Mouse (Mus musculus) kidney, adult 2 months (tissue): Measurements from ENCODE around the gene Izumo1r. TPM values are rescaled to one million over a fixed set of nuclear protein-coding genes. Genes with fewer than 3 reads are reported as not detected.
A peak's percentile ranks its signal among the peaks of the same experiment; 100 is the strongest.

Experiments
- DNase-seq: peaks from one replicate; pipeline ENCODE4 v3.0.0; 2021
- H3K27ac ChIP-seq: fragments of 200-500 bp; 2 replicates; pipeline ENCODE4 v1.5.1; 2012; ENCODE audit warnings: low read depth, low read length, control low read depth, inconsistent platforms; ENCODE audit not compliant: insufficient read depth
- H3K27me3 ChIP-seq: fragments of 200-500 bp; replicated peaks from 2 replicates; pipeline ENCODE4 v1.6.1; 2012; ENCODE audit warnings: mild to moderate bottlenecking, moderate library complexity, low read length, inconsistent platforms; ENCODE audit not compliant: control insufficient read depth, insufficient read depth
- H3K36me3 ChIP-seq: fragments of 200-500 bp; 2 replicates; pipeline ENCODE4 v1.6.1; 2012; ENCODE audit warnings: mild to moderate bottlenecking, moderate library complexity, low read length, inconsistent platforms; ENCODE audit not compliant: control insufficient read depth, insufficient read depth
- H3K4me1 ChIP-seq: fragments of 200-500 bp; 2 replicates; pipeline ENCODE4 v1.6.1; 2011; ENCODE audit warnings: low read length; ENCODE audit not compliant: control insufficient read depth, insufficient read depth
- H3K4me3 ChIP-seq: fragments of 200-500 bp; 2 replicates; pipeline ENCODE4 v1.5.1; 2011; ENCODE audit warnings: mild to moderate bottlenecking, low read depth, low read length, control low read depth; ENCODE audit not compliant: insufficient read depth
- CTCF ChIP-seq: fragments of 200-500 bp; conservative IDR thresholded peaks from 2 replicates; pipeline ENCODE4 v1.5.1; 2011; ENCODE audit warnings: low read depth, mild to moderate bottlenecking, control low read depth, low read length, moderate library complexity, mixed read lengths; ENCODE audit not compliant: insufficient read depth, insufficient read length
- POLR2A ChIP-seq: fragments of 200-500 bp; IDR thresholded peaks from one replicate; pipeline ENCODE4 v1.6.1; 2011; ENCODE audit warnings: low read depth, low read length, control low read depth
- WGBS: fragments of 180-500 bp; shearing (Covaris S2); methylation state at CpG from one replicate; pipeline ENCODE4 v1.1.7; 2018; 5-methylcytosine and 5-hydroxymethylcytosine counted together
- polyA plus RNA-seq: library from polyadenylated mRNA; depleted of rRNA; stranded (reverse); fragments of >200 nt; gene quantifications from 2 replicates; pipeline ENCODE4 v1.2.3, GENCODE M21; 2012

The Izumo1r gene
- polyA plus RNA-seq, 1 experiment, result 2.8 TPM

- H3K27me3 ChIP-seq, result no peaks in the 10 kb centered on the region
- 61% methylated on average over 7 of the region's 7 CpGs for WGBS
- no peak overlapping the region for H3K4me3 ChIP-seq
- no peak overlapping the region for H3K27ac ChIP-seq
- TF ChIP-seq CTCF, result no peak
- no peak for TF ChIP-seq POLR2A
- DNase-seq, result peak; percentile 32
- no peaks in the 10 kb centered on the region for H3K36me3 ChIP-seq
- no peaks in the 10 kb centered on the region for H3K4me1 ChIP-seq
Measured at GRCm38 (mm10) chr9:14858170-14858706, 45.5 kb downstream of the Izumo1r start.

GRCm38 (mm10) chr9:14856922-14857654 lies 46.7 kb downstream of the Izumo1r start:
- WGBS, result 50% methylated on average over 4 of the region's 4 CpGs
- TF ChIP-seq CTCF (no peak), POLR2A (no peak)
- DNase-seq, result no peak
- Histone ChIP-seq H3K36me3 (no peaks in the 10 kb centered on the region), H3K27me3 (no peaks in the 10 kb centered on the region), H3K4me1 (no peaks in the 10 kb centered on the region), H3K4me3 (no peak overlapping the region), H3K27ac (no peak overlapping the region)

- 62% methylated on average over 4 of the region's 4 CpGs for WGBS
- TF ChIP-seq POLR2A (no peak), CTCF (no peak)
- no peaks in the 10 kb centered on the region for H3K4me1 ChIP-seq
- H3K27ac ChIP-seq, result no peak overlapping the region
- H3K27me3 ChIP-seq, result no peaks in the 10 kb centered on the region
- H3K4me3 ChIP-seq, result no peak overlapping the region
- no peaks in the 10 kb centered on the region for H3K36me3 ChIP-seq
- no peak for DNase-seq
Measured at GRCm38 (mm10) chr9:14854585-14854984, 49.2 kb downstream of the Izumo1r start.

- no peak for DNase-seq
- Histone ChIP-seq H3K27me3 (no peaks in the 10 kb centered on the region; the same call in 1 of the 2 replicates), H3K4me1 (no peaks in the 10 kb centered on the region), H3K4me3 (no peak overlapping the region), H3K36me3 (no peaks in the 10 kb centered on the region), H3K27ac (no peak overlapping the region)
- WGBS, result 68% methylated on average over 1 of the region's 1 CpGs
- no peak for TF ChIP-seq POLR2A
- no peak for TF ChIP-seq CTCF
Measured at GRCm38 (mm10) chr9:14848267-14848935, 55.3 kb downstream of the Izumo1r start.

GRCm38 (mm10) chr9:14846428-14846827 lies 57.3 kb downstream of the Izumo1r start:
- Histone ChIP-seq H3K27me3 (no peaks in the 10 kb centered on the region; the same call in 1 of the 2 replicates), H3K4me1 (no peaks in the 10 kb centered on the region), H3K27ac (no peak overlapping the region), H3K36me3 (no peaks in the 10 kb centered on the region), H3K4me3 (no peak overlapping the region)
- DNase-seq, result no peak
- 58% methylated on average over 5 of the region's 5 CpGs for WGBS
- TF ChIP-seq POLR2A (no peak), CTCF (peak; percentile 53)

GRCm38 (mm10) chr9:14843901-14844300 lies 59.8 kb downstream of the Izumo1r start:
- Histone ChIP-seq H3K4me3 (no peak overlapping the region), H3K36me3 (no peaks in the 10 kb centered on the region), H3K4me1 (no peaks in the 10 kb centered on the region), H3K27me3 (no peaks in the 10 kb centered on the region; the same call in 1 of the 2 replicates), H3K27ac (no peak overlapping the region)
- no peak for TF ChIP-seq POLR2A
- no peak for TF ChIP-seq CTCF
- no peak for DNase-seq
- WGBS, result 97% methylated on average over 3 of the region's 3 CpGs

- 83% methylated on average over 6 of the region's 6 CpGs for WGBS
Measured at GRCm38 (mm10) chr9:14843311-14843857, 60.4 kb downstream of the Izumo1r start.

More at GRCm38 (mm10) chr9:14843311-14843857, 60.4 kb downstream of the Izumo1r start:
- no peak for DNase-seq
- no peaks in the 10 kb centered on the region; the same call in 1 of the 2 replicates for H3K27me3 ChIP-seq
- H3K36me3 ChIP-seq, result no peaks in the 10 kb centered on the region
- no peak overlapping the region for H3K27ac ChIP-seq
- no peaks in the 10 kb centered on the region for H3K4me1 ChIP-seq
- no peak for TF ChIP-seq CTCF
- TF ChIP-seq POLR2A, result no peak
- no peak overlapping the region for H3K4me3 ChIP-seq
